In genomic region chr17:49883136-49883755, GRCm38 (mm10) we compare ENCODE assay signal across 16 mouse cellular contexts.
A peak's percentile ranks its signal among the peaks of the same experiment; 100 is the strongest.
DNase-seq lines count a peak whose midpoint lies in the region; ATAC-seq and TF ChIP-seq lines count a peak whose summit lies in the region.
"Had no signal": no experiment of that assay in that cellular context is flagged by ENCODE, and none has a peak within 500 bp of the region (broad histone marks: within the 10 kb centered on the region; RNA-seq: fewer than 3 reads in every experiment).

No protein-coding gene starts in this region.

- TF ChIP-seq EP300 in CH12.LX (IDR thresholded peaks at IDR 0.05; ENCODE audit: low read length) = no peak

- DNase-seq in embryonic facial prominence, embryonic 14.5 days (ENCODE audit: low spot score) = peak; percentile 41
- no peak for DNase-seq in embryonic facial prominence, embryonic 10.5 days (ENCODE audit: low spot score)
- no peak for DNase-seq in left cerebral cortex, adult 2 months (ENCODE audit: extremely low spot score in 1 of 2, low spot score in 2 of 2)
- DNase-seq in left cerebral cortex, postnatal 4 days = no peak
- peak; percentile 17 for DNase-seq in CH12.LX (ENCODE audit: extremely low read depth)
- no peak for DNase-seq in spleen, postnatal 14 days (ENCODE audit: low spot score in 2 of 2)
- no peak for DNase-seq in cerebellum, adult 2 months
- DNase-seq: B cell, adult 2 months; layer of hippocampus, postnatal 36 days had no signal

- no peak overlapping the region for H3K4me3 ChIP-seq in embryonic facial prominence, embryonic 14.5 days (ENCODE audit: low read depth, low read length)
- no peak overlapping the region for H3K4me3 ChIP-seq in embryonic facial prominence, embryonic 10.5 days
- no peak overlapping the region for H3K4me3 ChIP-seq in left cerebral cortex, adult 2 months
- H3K4me3 ChIP-seq in CH12.LX (replicated peaks in 1 of 3; ENCODE audit: low read depth in 2 of 3, low read length in 2 of 3, poor library complexity in 1 of 3) = no peak overlapping the region
- H3K4me3 ChIP-seq in embryonic facial prominence, embryonic 15.5 days (replicated peaks) = no peak overlapping the region
- no peak overlapping the region for H3K4me3 ChIP-seq in cerebellum, adult 2 months (replicated peaks; ENCODE audit: insufficient read depth, low read depth, low read length)
- H3K4me3 ChIP-seq: forebrain, embryonic 10.5 days; hindbrain, embryonic 12.5 days; kidney, embryonic 15.5 days; neural tube, embryonic 12.5 days had no signal

- no peak for TF ChIP-seq RAD21 in CH12.LX (IDR thresholded peaks at IDR 0.05; ENCODE audit: low read depth, low read length)

- ATAC-seq in embryonic facial prominence, embryonic 14.5 days (ENCODE audit: low read depth) = no peak
- 0 out of 2 replicates have a peak, but pooled peaks have one; percentile 21 for ATAC-seq in embryonic facial prominence, embryonic 15.5 days (ENCODE audit: insufficient number of reproducible peaks, low FRiP score, low TSS enrichment, low read depth)
- ATAC-seq: Patski had no signal

- H3K27me3 ChIP-seq in embryonic facial prominence, embryonic 14.5 days (replicated peaks; ENCODE audit: control insufficient read depth, insufficient read depth, low read length) = no peaks in the 10 kb centered on the region
- no peaks in the 10 kb centered on the region for H3K27me3 ChIP-seq in embryonic facial prominence, embryonic 10.5 days (replicated peaks; ENCODE audit: low read depth, poor library complexity, severe bottlenecking)
- peaks cover 33% of the 10 kb centered on the region for H3K27me3 ChIP-seq in CH12.LX (replicated peaks)
- no peaks in the 10 kb centered on the region for H3K27me3 ChIP-seq in embryonic facial prominence, embryonic 15.5 days
- H3K27me3 ChIP-seq in cerebellum, adult 2 months (ENCODE audit: control insufficient read depth, insufficient read depth, low read length) = no peaks in the 10 kb centered on the region
- H3K27me3 ChIP-seq: hindbrain, embryonic 12.5 days; kidney, embryonic 15.5 days; neural tube, embryonic 12.5 days; Patski had no signal

- no peaks in the 10 kb centered on the region for H3K79me2 ChIP-seq in CH12.LX (replicated peaks; ENCODE audit: control insufficient read depth, extremely low read depth, insufficient read depth, poor library complexity, severe bottlenecking)

- intact Hi-C loops in left cerebral cortex, adult 2 months (cut with DNase I) = loop anchor here (2.0 kb wide), 1 partner anchor 62 kb away; no protein-coding TSS in a partner anchor
- intact Hi-C loops in left cerebral cortex, postnatal 4 days (cut with DNase I) = no loop called here

- TF ChIP-seq POLR2A in CH12.LX (IDR thresholded peaks at IDR 0.05; ENCODE audit: low read depth, low read length) = no peak
- TF ChIP-seq POLR2A in cerebellum, adult 2 months (IDR thresholded peaks at IDR 0.05; ENCODE audit: borderline replicate concordance, insufficient read depth, low read length) = no peak

- no peak overlapping the region for H3K4me2 ChIP-seq in embryonic facial prominence, embryonic 14.5 days (ENCODE audit: low read depth, low read length)
- no peak overlapping the region for H3K4me2 ChIP-seq in CH12.LX (ENCODE audit: insufficient read depth, low read depth, poor library complexity, severe bottlenecking)
- H3K4me2 ChIP-seq in embryonic facial prominence, embryonic 15.5 days (replicated peaks) = no peak overlapping the region
- H3K4me2 ChIP-seq: hindbrain, embryonic 12.5 days; kidney, embryonic 15.5 days; midbrain, embryonic 11.5 days; neural tube, embryonic 12.5 days had no signal

- H3K4me1 ChIP-seq in embryonic facial prominence, embryonic 14.5 days (ENCODE audit: control insufficient read depth, insufficient read depth, low read length) = peaks cover 2% of the 10 kb centered on the region; the same call in 1 of the 2 replicates
- H3K4me1 ChIP-seq in embryonic facial prominence, embryonic 10.5 days = peaks cover 29% of the 10 kb centered on the region
- no peaks in the 10 kb centered on the region for H3K4me1 ChIP-seq in CH12.LX (ENCODE audit: control insufficient read depth in 1 of 2, insufficient read depth in 2 of 2)
- 0 out of 2 replicates have a peak, but pooled peaks cover 10% of the 10 kb centered on the region for H3K4me1 ChIP-seq in embryonic facial prominence, embryonic 15.5 days
- H3K4me1 ChIP-seq in cerebellum, adult 2 months (ENCODE audit: control insufficient read depth, insufficient read depth, low read length) = peaks cover 5% of the 10 kb centered on the region; the same call in 1 of the 2 replicates

- WGBS in embryonic facial prominence, embryonic 14.5 days = 74% methylated on average over 8 of the region's 8 CpGs
- WGBS in embryonic facial prominence, embryonic 10.5 days = 84% methylated on average over 8 of the region's 8 CpGs
- WGBS in embryonic facial prominence, embryonic 15.5 days = 75% methylated on average over 8 of the region's 8 CpGs
- 91% methylated on average over 8 of the region's 8 CpGs for WGBS in cerebellum, adult 2 months

- dilution Hi-C loops in CH12.LX (cut with MboI; ENCODE audit: extremely low pct_ligation_motif_present, extremely low pct_unique_long_range_greater_than_20kb, low sequenced_read_pairs) = no loop called here

- peak; percentile 35 for TF ChIP-seq CTCF in left cerebral cortex, adult 2 months (IDR thresholded peaks at IDR 0.05)
- TF ChIP-seq CTCF in CH12.LX (conservative IDR thresholded peaks at IDR 0.05 in 1 of 2, IDR thresholded peaks at IDR 0.05 in 1 of 2; ENCODE audit: low read depth in 2 of 2, low read length in 2 of 2) = peak in 1 of 2 experiments; percentile 47; a peak in 3 of 4 replicates
- TF ChIP-seq CTCF in cerebellum, adult 2 months (IDR thresholded peaks at IDR 0.05; ENCODE audit: borderline replicate concordance, insufficient read depth, low read depth, low read length) = no peak

- in situ Hi-C loops in CH12.LX (cut with MboI; ENCODE audit: low pct_ligation_motif_present, low pct_unique_long_range_greater_than_20kb, low sequenced_read_pairs) = loop anchor here (25.0 kb wide), 1 partner anchor 346 kb away; no protein-coding TSS in a partner anchor

- no peaks in the 10 kb centered on the region for H3K9me3 ChIP-seq in embryonic facial prominence, embryonic 14.5 days (ENCODE audit: control insufficient read depth, low read length)
- 0 out of 2 replicates have a peak, but pooled peaks cover 3% of the 10 kb centered on the region for H3K9me3 ChIP-seq in embryonic facial prominence, embryonic 10.5 days
- peaks cover 7% of the 10 kb centered on the region for H3K9me3 ChIP-seq in CH12.LX (replicated peaks; ENCODE audit: low read length)
- H3K9me3 ChIP-seq in embryonic facial prominence, embryonic 15.5 days (replicated peaks) = no peaks in the 10 kb centered on the region
- H3K9me3 ChIP-seq: hindbrain, embryonic 12.5 days; kidney, embryonic 15.5 days; neural tube, embryonic 12.5 days had no signal

- no peak overlapping the region for H3K9ac ChIP-seq in embryonic facial prominence, embryonic 14.5 days (ENCODE audit: low read depth, low read length)
- no peak overlapping the region for H3K9ac ChIP-seq in CH12.LX (ENCODE audit: insufficient read depth, low read depth)
- H3K9ac ChIP-seq in embryonic facial prominence, embryonic 15.5 days = no peak overlapping the region
- H3K9ac ChIP-seq: hindbrain, embryonic 12.5 days; kidney, embryonic 15.5 days; neural tube, embryonic 12.5 days had no signal

- no peak overlapping the region for H3K27ac ChIP-seq in embryonic facial prominence, embryonic 14.5 days (replicated peaks; ENCODE audit: low read depth, low read length)
- H3K27ac ChIP-seq in embryonic facial prominence, embryonic 10.5 days (replicated peaks) = no peak overlapping the region
- H3K27ac ChIP-seq in left cerebral cortex, adult 2 months = no peak overlapping the region
- no peak overlapping the region for H3K27ac ChIP-seq in CH12.LX (ENCODE audit: insufficient read depth, low read depth)
- H3K27ac ChIP-seq in embryonic facial prominence, embryonic 15.5 days (replicated peaks) = no peak overlapping the region
- H3K27ac ChIP-seq in cerebellum, adult 2 months (ENCODE audit: insufficient read depth, low read length) = no peak overlapping the region
- H3K27ac ChIP-seq: forebrain, embryonic 10.5 days; hindbrain, embryonic 12.5 days; kidney, embryonic 15.5 days; neural tube, embryonic 12.5 days had no signal

- no peaks in the 10 kb centered on the region for H3K36me3 ChIP-seq in embryonic facial prominence, embryonic 14.5 days (ENCODE audit: control insufficient read depth, insufficient read depth, low read length)
- H3K36me3 ChIP-seq in embryonic facial prominence, embryonic 10.5 days (replicated peaks) = no peaks in the 10 kb centered on the region
- no peaks in the 10 kb centered on the region for H3K36me3 ChIP-seq in CH12.LX (replicated peaks in 1 of 2; ENCODE audit: control insufficient read depth in 1 of 2, insufficient read depth in 1 of 2, low read length in 1 of 2)
- no peaks in the 10 kb centered on the region for H3K36me3 ChIP-seq in embryonic facial prominence, embryonic 15.5 days
- H3K36me3 ChIP-seq: forebrain, embryonic 10.5 days; hindbrain, embryonic 12.5 days; kidney, embryonic 15.5 days; neural tube, embryonic 12.5 days had no signal

TF ChIP-seq in CH12.LX, 34 proteins besides CTCF, POLR2A, EP300 and RAD21 (continues in another document):
- no peak for TF ChIP-seq CHD2 (IDR thresholded peaks at IDR 0.05; ENCODE audit: low read length)
- no peak for TF ChIP-seq POLR2AphosphoS2 (IDR thresholded peaks at IDR 0.05; ENCODE audit: low read depth, low read length)
- TF ChIP-seq MAX (IDR thresholded peaks at IDR 0.05; ENCODE audit: low read length) = no peak
- TF ChIP-seq CHD1 (IDR thresholded peaks at IDR 0.05; ENCODE audit: low read depth, low read length) = no peak
- no peak for TF ChIP-seq ZMIZ1 (IDR thresholded peaks at IDR 0.05; ENCODE audit: low read depth, low read length)
- TF ChIP-seq MEF2A (IDR thresholded peaks at IDR 0.05; ENCODE audit: borderline replicate concordance, low read depth, low read length) = no peak
- TF ChIP-seq ZNF384 (IDR thresholded peaks at IDR 0.05; ENCODE audit: low read depth, low read length) = no peak
- no peak for TF ChIP-seq RCOR1 (conservative IDR thresholded peaks at IDR 0.05; ENCODE audit: low read depth, low read length)
- no peak for TF ChIP-seq USF1 (IDR thresholded peaks at IDR 0.05; ENCODE audit: low read depth, low read length)
- TF ChIP-seq JUN (IDR thresholded peaks at IDR 0.05; ENCODE audit: insufficient read depth, low read depth, low read length) = no peak
- TF ChIP-seq GABPA (IDR thresholded peaks at IDR 0.05; ENCODE audit: insufficient replicate concordance, low read depth, low read length) = no peak
- no peak for TF ChIP-seq JUND (conservative IDR thresholded peaks at IDR 0.05; ENCODE audit: low read depth, low read length)
- no peak for TF ChIP-seq MAZ (IDR thresholded peaks at IDR 0.05; ENCODE audit: low read depth, low read length)
- TF ChIP-seq TBP (conservative IDR thresholded peaks at IDR 0.05; ENCODE audit: low read depth, low read length) = no peak
- no peak; the same call in 1 of the 2 replicates for TF ChIP-seq SMC3 (IDR thresholded peaks at IDR 0.05; ENCODE audit: low read depth, low read length)
- no peak for TF ChIP-seq ZKSCAN1 (IDR thresholded peaks at IDR 0.05; ENCODE audit: borderline replicate concordance, low read depth, low read length)
- no peak for TF ChIP-seq MYC (IDR thresholded peaks at IDR 0.05; ENCODE audit: low read depth, low read length)

Comparison
In these comparisons a context has a peak if more than half of its experiments do, and no peak if none do; other contexts are left out.
1. DNase-seq: peak in embryonic facial prominence, embryonic 14.5 days (single experiment) and CH12.LX (single experiment); none in embryonic facial prominence, embryonic 10.5 days (single experiment), left cerebral cortex, adult 2 months (0 of 2), left cerebral cortex, postnatal 4 days (single experiment), spleen, postnatal 14 days (0 of 2) and cerebellum, adult 2 months (0 of 2).